Mouse (Mus musculus) left cerebral cortex, adult 8-10 months (tissue): ENCODE data around the gene Gxylt1. TPM values are rescaled to one million over a fixed set of nuclear protein-coding genes. Genes with fewer than 3 reads are reported as not detected.

Experiments used
- total RNA-seq, 4 experiments: library from RNA; stranded (reverse); gene quantifications; 2 replicates each; pipeline ENCODE4 v1.2.4; 2022

The Gxylt1 gene
- total RNA-seq, 4 experiments from 2014 or later, result 13.1 to 15.5 (median 13.9) TPM

Other genes starting within 250 kb of the Gxylt1 start
- gene Yaf2, start 61.8 kb upstream of the Gxylt1 start, total RNA-seq, result 100 to 1,000 TPM in 2 of 4 experiments, 10 to 100 TPM in 2; 87.5 to 106 (median 98.1) TPM
- gene Zcrb1, start 123.2 kb upstream of the Gxylt1 start, total RNA-seq, result 10 to 100 TPM; 66.1 to 80.1 (median 76.6) TPM
- gene Pphln1, start 123.2 kb upstream of the Gxylt1 start, total RNA-seq, result 10 to 100 TPM; 34.8 to 44.0 (median 41.8) TPM